Mouse (Mus musculus) ovary, adult 18-20 months (tissue): Measurements from ENCODE around the gene Cfap100.

Experiments
- DNase-seq: peaks from one replicate; pipeline ENCODE4 v3.0.0; 2022; ENCODE audit warnings: low spot score, mixed read lengths

The Cfap100 gene

GRCm38 (mm10) chr6:90457421-90457820 is 28.8 kb upstream of the Cfap100 start:
- no peak for DNase-seq

- DNase-seq = no peak
These were observed 25.2 kb upstream of the Cfap100 start for GRCm38 (mm10) chr6:90453751-90454150.

GRCm38 (mm10) chr6:90452603-90453002 is 24.0 kb upstream of the Cfap100 start:
- no peak for DNase-seq

GRCm38 (mm10) chr6:90451512-90451911 is 22.9 kb upstream of the Cfap100 start:
- no peak for DNase-seq

GRCm38 (mm10) chr6:90450697-90451096 is 22.1 kb upstream of the Cfap100 start:
- DNase-seq = no peak

GRCm38 (mm10) chr6:90450179-90450578 is 21.6 kb upstream of the Cfap100 start:
- peak; percentile 62 for DNase-seq

GRCm38 (mm10) chr6:90446883-90447282 is 18.3 kb upstream of the Cfap100 start:
- no peak for DNase-seq

- DNase-seq = no peak
These were observed 8.4 kb upstream of the Cfap100 start for GRCm38 (mm10) chr6:90437041-90437440.

GRCm38 (mm10) chr6:90436192-90436907 is 7.8 kb upstream of the Cfap100 start:
- DNase-seq = no peak

- DNase-seq = peak; percentile 21
These were observed 6.6 kb upstream of the Cfap100 start for GRCm38 (mm10) chr6:90435195-90435618.

GRCm38 (mm10) chr6:90434687-90435086 is 6.1 kb upstream of the Cfap100 start:
- no peak for DNase-seq

- no peak for DNase-seq
These were observed 2.9 kb upstream of the Cfap100 start for GRCm38 (mm10) chr6:90431487-90431886.

- no peak for DNase-seq
These were observed 1.3 kb upstream of the Cfap100 start for GRCm38 (mm10) chr6:90429911-90430310.

GRCm38 (mm10) chr6:90426003-90426402 is 2.6 kb downstream of the Cfap100 start:
- no peak for DNase-seq

- DNase-seq = no peak
These were observed 3.2 kb downstream of the Cfap100 start for GRCm38 (mm10) chr6:90425361-90425760.

- peak; percentile 67 for DNase-seq
These were observed 6.0 kb downstream of the Cfap100 start for GRCm38 (mm10) chr6:90422565-90422964.

- DNase-seq = peak; percentile 37
These were observed 16.7 kb downstream of the Cfap100 start for GRCm38 (mm10) chr6:90411926-90412325.

- no peak for DNase-seq
These were observed 17.6 kb downstream of the Cfap100 start for GRCm38 (mm10) chr6:90410972-90411371.

- DNase-seq = no peak
These were observed 20.0 kb downstream of the Cfap100 start for GRCm38 (mm10) chr6:90408632-90409031.

GRCm38 (mm10) chr6:90397291-90397690 is 31.3 kb downstream of the Cfap100 start:
- no peak for DNase-seq

- DNase-seq = no peak
These were observed 32.8 kb downstream of the Cfap100 start for GRCm38 (mm10) chr6:90395751-90396150.

- no peak for DNase-seq
These were observed 34.6 kb downstream of the Cfap100 start for GRCm38 (mm10) chr6:90393948-90394347.

GRCm38 (mm10) chr6:90390629-90391028 is 38.0 kb downstream of the Cfap100 start:
- DNase-seq = no peak

GRCm38 (mm10) chr6:90381465-90381864 is 47.1 kb downstream of the Cfap100 start:
- no peak for DNase-seq
